Mouse (Mus musculus): ENCODE data around the gene E130114P18Rik. TPM values are rescaled to one million over a fixed set of nuclear protein-coding genes. Genes with fewer than 3 reads are reported as not detected.

Gene E130114P18Rik
- total and polyA plus RNA-seq, 2 experiments from 2014 or later = 13.5 to 13.7 TPM

DNA sequence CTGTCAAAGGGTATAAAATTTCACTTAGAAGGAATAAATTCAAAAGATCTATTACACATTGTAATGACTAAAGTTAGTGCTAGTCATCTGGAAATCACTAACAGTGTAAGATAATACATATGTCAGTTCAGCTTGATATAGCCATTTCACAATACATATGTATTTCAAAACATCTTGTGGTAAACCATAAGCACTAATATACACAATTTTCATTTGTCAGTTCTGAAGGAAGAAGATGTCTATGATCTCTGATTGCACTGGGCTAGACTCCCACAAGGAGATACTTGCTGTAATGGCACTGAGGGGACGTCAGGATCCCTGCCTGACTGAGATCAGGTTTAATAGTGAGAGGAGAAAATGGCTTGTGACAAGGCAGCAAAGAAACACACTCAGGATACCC, 44.5 kb downstream of the E130114P18Rik start:
- Histone ChIP-seq H3K9me3 (ENCODE audit: low read length) (no peaks in the 10 kb centered on the region), H3K9ac (replicated peaks; ENCODE audit: low read length, poor library complexity, severe bottlenecking) (no peak overlapping the region), H3K36me3 (ENCODE audit: insufficient read depth, low read length) (no peaks in the 10 kb centered on the region), H3K4me1 (ENCODE audit: insufficient read depth, low read length) (no peaks in the 10 kb centered on the region), H3K4me3 (ENCODE audit: low read depth, low read length) (no peak overlapping the region), H3K27me3 (ENCODE audit: insufficient read depth, low read length) (no peaks in the 10 kb centered on the region), H3K4me2 (ENCODE audit: low read depth, low read length, poor library complexity, severe bottlenecking) (no peak overlapping the region), H3K27ac (ENCODE audit: low read depth, low read length) (no peak overlapping the region)
- DNase-seq (ENCODE audit: low spot score) (no peak), ATAC-seq (ENCODE audit: low FRiP score) (no peak)
- 40% methylated on average over 1 of the region's 1 CpGs for WGBS
- no peak for TF ChIP-seq CTCF (IDR thresholded peaks at IDR 0.05)

DNA sequence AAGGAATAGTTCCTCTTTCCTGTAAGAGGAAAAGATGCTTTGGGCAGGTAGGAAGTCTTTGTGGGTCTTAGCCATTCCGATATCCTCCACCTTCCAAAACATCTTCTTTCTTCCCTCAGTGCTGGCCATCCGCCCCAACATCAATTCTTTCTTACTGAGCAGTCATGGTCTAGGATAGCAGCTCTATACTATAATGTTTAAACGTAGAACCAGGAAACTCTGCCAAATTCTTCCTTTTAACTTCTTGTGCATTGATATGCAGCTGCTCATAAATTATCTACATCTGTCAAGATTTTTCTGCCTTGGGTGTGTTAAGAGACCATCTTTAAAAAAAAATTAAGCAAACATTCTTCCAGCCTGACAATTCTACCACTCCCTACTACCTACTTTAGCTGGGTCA, 47.5 kb downstream of the E130114P18Rik start:
- H3K4me2 ChIP-seq (ENCODE audit: low read depth, low read length, poor library complexity, severe bottlenecking) = no peak overlapping the region
- H3K27ac ChIP-seq (ENCODE audit: low read depth, low read length) = no peak overlapping the region
- 84% methylated on average over 3 of the region's 3 CpGs for WGBS
- H3K9me3 ChIP-seq (ENCODE audit: low read length) = no peaks in the 10 kb centered on the region
- ATAC-seq (ENCODE audit: low FRiP score) (no peak), DNase-seq (ENCODE audit: low spot score) (no peak)
- no peaks in the 10 kb centered on the region for H3K4me1 ChIP-seq (ENCODE audit: insufficient read depth, low read length)
- H3K4me3 ChIP-seq (ENCODE audit: low read depth, low read length) = no peak overlapping the region
- no peak overlapping the region for H3K9ac ChIP-seq (replicated peaks; ENCODE audit: low read length, poor library complexity, severe bottlenecking)
- no peaks in the 10 kb centered on the region for H3K36me3 ChIP-seq (ENCODE audit: insufficient read depth, low read length)
- no peaks in the 10 kb centered on the region for H3K27me3 ChIP-seq (ENCODE audit: insufficient read depth, low read length)
- TF ChIP-seq CTCF (IDR thresholded peaks at IDR 0.05) = no peak

DNA sequence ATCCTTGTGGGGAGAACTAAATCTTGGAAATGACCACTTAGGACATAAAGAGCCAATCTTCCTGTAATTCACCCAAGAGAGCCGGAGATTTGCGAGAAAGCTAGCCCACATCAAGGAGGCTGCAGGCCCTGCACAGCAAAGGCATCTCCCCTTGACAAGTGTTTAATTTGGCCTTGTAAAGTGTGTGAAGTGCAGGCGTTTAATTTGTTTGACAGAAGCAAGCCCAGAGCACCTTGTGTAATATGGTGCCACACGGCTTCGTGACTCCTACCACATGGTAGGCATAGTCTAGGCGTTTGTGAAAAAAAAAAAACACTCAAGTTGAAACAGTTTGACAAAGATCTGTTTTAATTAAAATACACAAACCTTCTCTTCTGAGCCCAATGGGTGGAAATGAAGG, 47.9 kb downstream of the E130114P18Rik start:
- no peak for ATAC-seq (ENCODE audit: low FRiP score)
- H3K4me2 ChIP-seq (ENCODE audit: low read depth, low read length, poor library complexity, severe bottlenecking) = no peak overlapping the region
- no peak for TF ChIP-seq CTCF (IDR thresholded peaks at IDR 0.05)
- H3K27ac ChIP-seq (ENCODE audit: low read depth, low read length) = no peak overlapping the region
- H3K9me3 ChIP-seq (ENCODE audit: low read length) = no peaks in the 10 kb centered on the region
- H3K9ac ChIP-seq (replicated peaks; ENCODE audit: low read length, poor library complexity, severe bottlenecking) = no peak overlapping the region
- 59% methylated on average over 6 of the region's 6 CpGs for WGBS
- H3K27me3 ChIP-seq (ENCODE audit: insufficient read depth, low read length) = no peaks in the 10 kb centered on the region
- DNase-seq (ENCODE audit: low spot score) = no peak
- H3K4me1 ChIP-seq (ENCODE audit: insufficient read depth, low read length) = no peaks in the 10 kb centered on the region
- no peaks in the 10 kb centered on the region for H3K36me3 ChIP-seq (ENCODE audit: insufficient read depth, low read length)
- H3K4me3 ChIP-seq (ENCODE audit: low read depth, low read length) = no peak overlapping the region

DNA sequence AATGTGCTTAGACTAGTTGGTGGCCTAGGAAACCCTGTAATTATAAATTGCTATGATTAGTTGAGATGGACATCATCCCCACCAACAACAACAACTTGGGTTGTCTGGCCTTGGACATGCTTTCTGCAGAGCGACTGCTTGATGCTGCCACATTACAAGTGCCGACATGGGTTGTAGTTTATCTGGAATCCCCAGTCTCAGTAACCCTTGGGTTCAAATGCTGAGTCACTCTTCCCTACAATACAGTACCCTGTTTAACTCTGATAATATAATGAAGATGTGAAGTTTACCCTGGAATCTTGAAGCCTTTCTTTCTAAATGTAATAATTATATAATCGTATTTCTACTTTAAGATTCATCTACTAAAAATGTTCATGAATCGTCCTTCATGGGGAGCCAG, 49.4 kb downstream of the E130114P18Rik start:
- ATAC-seq (ENCODE audit: low FRiP score) (no peak), DNase-seq (ENCODE audit: low spot score) (no peak)
- TF ChIP-seq CTCF (IDR thresholded peaks at IDR 0.05) = no peak
- no peaks in the 10 kb centered on the region for H3K9me3 ChIP-seq (ENCODE audit: low read length)
- no peak overlapping the region for H3K9ac ChIP-seq (replicated peaks; ENCODE audit: low read length, poor library complexity, severe bottlenecking)
- no peaks in the 10 kb centered on the region for H3K4me1 ChIP-seq (ENCODE audit: insufficient read depth, low read length)
- H3K27me3 ChIP-seq (ENCODE audit: insufficient read depth, low read length) = no peaks in the 10 kb centered on the region
- H3K4me2 ChIP-seq (ENCODE audit: low read depth, low read length, poor library complexity, severe bottlenecking) = no peak overlapping the region
- no peaks in the 10 kb centered on the region for H3K36me3 ChIP-seq (ENCODE audit: insufficient read depth, low read length)
- 94% methylated on average over 4 of the region's 4 CpGs for WGBS
- H3K27ac ChIP-seq (ENCODE audit: low read depth, low read length) = no peak overlapping the region
- no peak overlapping the region for H3K4me3 ChIP-seq (ENCODE audit: low read depth, low read length)

DNA sequence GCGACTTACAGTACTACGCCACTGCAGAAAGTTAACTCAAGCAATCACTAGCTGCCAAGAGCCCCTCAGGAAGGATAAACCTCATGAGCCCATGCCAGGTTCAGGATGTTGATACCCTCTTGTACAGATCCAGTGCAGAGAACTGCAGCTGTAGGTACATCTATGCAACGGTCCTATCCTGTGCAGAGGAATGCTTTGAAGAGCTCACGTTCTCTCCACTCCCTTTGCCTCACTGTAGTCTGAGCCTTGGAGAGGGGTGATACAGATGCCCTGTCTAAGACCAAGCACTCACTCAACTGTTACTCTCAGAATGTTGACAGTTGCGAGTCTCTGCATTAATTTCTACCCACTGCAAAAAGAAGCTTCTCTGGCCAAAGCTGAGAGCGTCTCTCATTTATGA, 54.5 kb downstream of the E130114P18Rik start:
- H3K4me2 ChIP-seq (ENCODE audit: low read depth, low read length, poor library complexity, severe bottlenecking) = no peak overlapping the region
- no peak overlapping the region for H3K4me3 ChIP-seq (ENCODE audit: low read depth, low read length)
- H3K4me1 ChIP-seq (ENCODE audit: insufficient read depth, low read length) = no peaks in the 10 kb centered on the region
- WGBS = 93% methylated on average over 6 of the region's 6 CpGs
- no peak for ATAC-seq (ENCODE audit: low FRiP score)
- H3K9me3 ChIP-seq (ENCODE audit: low read length) = no peaks in the 10 kb centered on the region
- H3K27ac ChIP-seq (ENCODE audit: low read depth, low read length) = no peak overlapping the region
- no peak overlapping the region for H3K9ac ChIP-seq (replicated peaks; ENCODE audit: low read length, poor library complexity, severe bottlenecking)
- H3K27me3 ChIP-seq (ENCODE audit: insufficient read depth, low read length) = no peaks in the 10 kb centered on the region
- TF ChIP-seq CTCF (IDR thresholded peaks at IDR 0.05) = no peak
- H3K36me3 ChIP-seq (ENCODE audit: insufficient read depth, low read length) = no peaks in the 10 kb centered on the region
- no peak for DNase-seq (ENCODE audit: low spot score)

DNA sequence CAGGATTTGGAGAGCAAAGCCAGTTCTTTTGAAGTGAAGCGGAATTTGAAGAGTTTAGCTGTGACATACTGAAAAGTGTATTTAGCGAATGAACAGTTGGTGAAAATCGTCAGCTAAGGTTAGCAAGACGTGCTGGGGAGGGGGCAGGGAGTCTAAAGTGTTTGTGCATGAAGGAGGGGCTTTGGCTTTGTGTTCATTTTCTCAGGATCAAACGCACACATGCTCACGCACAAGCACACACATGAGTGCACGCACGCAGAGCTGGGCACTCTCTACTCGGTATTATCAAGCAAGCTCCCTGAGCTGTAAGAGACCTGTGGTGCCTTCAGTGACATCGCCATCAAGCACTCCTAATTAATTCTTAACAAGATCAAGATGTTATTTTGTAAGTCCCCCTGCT, 55.2 kb downstream of the E130114P18Rik start:
- H3K4me2 ChIP-seq (ENCODE audit: low read depth, low read length, poor library complexity, severe bottlenecking) = no peak overlapping the region
- 36% methylated on average over 10 of the region's 10 CpGs for WGBS

More for the DNA sequence above, 55.2 kb downstream of the E130114P18Rik start:
- H3K4me1 ChIP-seq (ENCODE audit: insufficient read depth, low read length) = no peaks in the 10 kb centered on the region
- TF ChIP-seq CTCF (IDR thresholded peaks at IDR 0.05) = no peak
- H3K9ac ChIP-seq (replicated peaks; ENCODE audit: low read length, poor library complexity, severe bottlenecking) = no peak overlapping the region
- ATAC-seq (ENCODE audit: low FRiP score) = no peak
- H3K27ac ChIP-seq (ENCODE audit: low read depth, low read length) = no peak overlapping the region
- H3K36me3 ChIP-seq (ENCODE audit: insufficient read depth, low read length) = no peaks in the 10 kb centered on the region
- no peak overlapping the region for H3K4me3 ChIP-seq (ENCODE audit: low read depth, low read length)
- DNase-seq (ENCODE audit: low spot score) = no peak
- no peaks in the 10 kb centered on the region for H3K9me3 ChIP-seq (ENCODE audit: low read length)
- no peaks in the 10 kb centered on the region for H3K27me3 ChIP-seq (ENCODE audit: insufficient read depth, low read length)
